Mouse (Mus musculus) midbrain, embryonic 16.5 days (tissue): ENCODE data around the gene Eya2. TPM values are rescaled to one million over a fixed set of nuclear protein-coding genes. Genes with fewer than 3 reads are reported as not detected.
"Not testable (repeated sequence)": the region's sequence is repeated elsewhere in the genome, so short reads cannot be mapped to it uniquely, and the experiment has no call there.

ENCODE experiments used
- ATAC-seq: fragments of 200-750 bp; cut with Nextera tagmentation; 2 replicates; pipeline ENCODE4 v1.8.0; 2017; ENCODE audit warnings: moderate TSS enrichment
- H3K27ac ChIP-seq: fragments of 300-500 bp; sonication (generic); 2 replicates; pipeline ENCODE4 v1.5.1; 2014; ENCODE audit warnings: mild to moderate bottlenecking, low read length, mixed read lengths
- H3K27me3 ChIP-seq: fragments of 300-500 bp; sonication (generic); 2 replicates; pipeline ENCODE4 v1.6.1; 2014; ENCODE audit warnings: low read depth, low read length, mixed read lengths; ENCODE audit not compliant: control insufficient read depth, insufficient read depth
- H3K36me3 ChIP-seq: fragments of 300-500 bp; sonication (generic); 2 replicates; pipeline ENCODE4 v1.6.1; 2014; ENCODE audit warnings: mild to moderate bottlenecking, low read length, moderate library complexity, mixed read lengths; ENCODE audit not compliant: control insufficient read depth, insufficient read depth
- H3K4me1 ChIP-seq: fragments of 300-500 bp; sonication (generic); 2 replicates; pipeline ENCODE4 v1.6.1; 2014; ENCODE audit warnings: mild to moderate bottlenecking, low read length, mixed read lengths; ENCODE audit not compliant: control insufficient read depth, insufficient read depth
- H3K4me2 ChIP-seq: fragments of 300-500 bp; sonication (generic); 2 replicates; pipeline ENCODE4 v1.6.1; 2014; ENCODE audit warnings: mild to moderate bottlenecking, low read length, mixed read lengths
- H3K4me3 ChIP-seq: fragments of 300-500 bp; sonication (generic); 2 replicates; pipeline ENCODE4 v1.5.1; 2014; ENCODE audit warnings: low read depth, mild to moderate bottlenecking, low read length, moderate library complexity, mixed read lengths
- H3K9ac ChIP-seq: fragments of 300-500 bp; sonication (generic); 2 replicates; pipeline ENCODE4 v1.6.1; 2014; ENCODE audit warnings: low read depth, low read length, mixed read lengths
- H3K9me3 ChIP-seq: fragments of 300-500 bp; sonication (generic); replicated peaks from 2 replicates; pipeline ENCODE4 v1.6.1; 2014; ENCODE audit warnings: mild to moderate bottlenecking, low read length, mixed read lengths; ENCODE audit not compliant: control insufficient read depth, poor library complexity, severe bottlenecking
- WGBS: fragments of 180-500 bp; shearing (Covaris S2); extraction: QIAGEN DNeasy Blood & Tissue Kit; methylation state at CpG from one replicate; pipeline ENCODE4 v1.1.7; 2014; 5-methylcytosine and 5-hydroxymethylcytosine counted together
- polyA plus RNA-seq: library from polyadenylated mRNA; unstranded; fragments of >200 nt; fragmentation: Nextera tagmentation; extraction: Ambion mirVana; gene quantifications from 2 replicates; pipeline ENCODE4 v1.2.1, GENCODE M21; 2015

Eya2 gene
- polyA plus RNA-seq = 3.4 and 3.6 TPM in 2 replicates

DNA sequence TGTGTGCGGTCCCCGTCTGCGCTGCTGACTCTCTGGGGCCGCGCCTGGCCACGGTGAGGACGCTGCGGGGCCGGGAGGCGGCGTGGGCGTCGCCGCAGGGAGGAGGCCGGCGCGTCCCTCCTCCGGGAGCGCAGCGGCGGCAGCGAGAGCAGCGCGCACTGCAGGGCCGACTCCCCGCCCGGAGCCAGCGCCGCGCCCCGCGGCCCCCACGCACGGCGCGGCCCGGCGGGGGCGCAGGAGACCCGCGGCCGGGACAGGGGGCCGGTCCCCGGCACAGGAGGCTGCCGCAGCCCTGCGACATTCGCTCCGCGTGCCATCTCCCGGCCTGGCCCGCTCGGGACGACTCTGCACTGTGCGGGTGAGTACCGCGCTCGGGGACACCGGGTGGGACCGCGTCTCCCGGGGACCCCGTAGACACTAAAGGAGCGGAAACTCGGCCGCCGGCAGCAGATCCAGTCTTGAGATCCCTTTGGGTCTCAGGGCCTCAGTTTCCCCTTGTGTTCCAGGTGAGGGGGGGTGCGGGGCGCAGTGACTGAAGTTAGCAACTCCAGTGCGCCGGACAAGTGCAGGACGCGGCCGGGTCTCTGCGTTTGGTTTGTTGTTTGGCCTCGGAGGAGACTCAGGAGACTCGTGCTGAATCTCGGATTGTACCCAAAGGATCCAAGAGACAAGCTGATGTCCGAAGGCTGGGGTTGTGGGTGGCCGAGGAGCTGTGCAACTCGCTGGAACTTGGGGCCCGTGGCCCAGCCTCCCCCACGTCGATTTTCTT, at the start of gene Eya2:
Gene Eya2 (plus strand): TSS at position 126 of the 769 bp plus-strand sequence.
- Histone ChIP-seq H3K4me1 (peaks cover 3% of the 10 kb centered on the region), H3K9ac (peak within 1 kb of the TSS; percentile 58), H3K27ac (no peak within 1 kb of the TSS), H3K36me3 (no peaks in the 10 kb centered on the region), H3K4me3 (peak within 1 kb of the TSS; percentile 51), H3K27me3 (peaks cover 19% of the 10 kb centered on the region), H3K4me2 (peak within 1 kb of the TSS; percentile 81), H3K9me3 (no peaks in the 10 kb centered on the region; the same call in 1 of the 2 replicates)
- WGBS = under 1% methylated on average over 44 of the region's 83 CpGs
- ATAC-seq = no peak

DNA sequence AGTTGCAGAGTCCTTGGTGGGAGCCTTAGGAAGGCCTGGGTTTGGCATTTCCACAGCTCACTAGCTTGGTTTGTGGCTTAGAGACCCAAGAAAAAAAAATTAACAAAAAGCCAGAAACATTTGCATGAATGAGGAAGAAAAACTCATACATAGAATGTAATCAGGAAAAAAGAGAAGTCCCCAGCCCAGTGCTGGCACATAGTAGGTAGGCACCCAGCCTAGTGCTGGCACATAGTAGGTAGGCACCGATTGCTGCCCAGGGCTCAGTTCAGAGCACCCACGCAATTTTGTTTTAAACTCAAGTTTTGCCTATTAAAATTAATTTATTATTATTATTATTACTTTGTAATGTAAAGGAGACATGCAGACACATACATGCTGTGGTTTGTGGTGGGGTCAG, 49.1 kb upstream of the Eya2 start:
- Histone ChIP-seq H3K4me3 (no peak overlapping the region), H3K27ac (no peak overlapping the region), H3K27me3 (no peaks in the 10 kb centered on the region), H3K4me2 (no peak overlapping the region), H3K36me3 (no peaks in the 10 kb centered on the region), H3K4me1 (peaks cover 5% of the 10 kb centered on the region; the same call in 1 of the 2 replicates), H3K9me3 (no peaks in the 10 kb centered on the region), H3K9ac (no peak overlapping the region)
- ATAC-seq = no peak
- 94% methylated on average over 2 of the region's 2 CpGs for WGBS

DNA sequence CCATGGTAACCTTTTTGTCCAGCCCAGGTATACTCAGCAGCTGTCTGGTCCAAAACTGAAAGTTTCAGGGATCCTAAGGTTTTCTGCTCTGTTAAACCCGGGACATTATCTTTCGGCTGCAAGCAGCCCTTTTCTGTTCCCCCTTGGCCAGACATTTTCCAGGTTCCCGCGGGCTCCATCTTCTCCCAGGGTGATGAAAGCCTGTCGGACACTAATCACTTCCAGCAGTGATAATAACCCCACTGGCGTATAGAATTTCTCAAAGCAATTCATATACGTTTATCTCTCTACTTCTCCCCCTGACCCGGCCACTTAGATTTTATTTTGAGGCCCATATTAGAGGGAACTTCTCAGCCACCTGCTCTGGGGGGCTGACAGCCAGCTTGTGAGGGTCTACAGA, 48.5 kb upstream of the Eya2 start:
- no peaks in the 10 kb centered on the region for H3K27me3 ChIP-seq
- H3K9ac ChIP-seq = no peak overlapping the region
- no peak overlapping the region for H3K4me2 ChIP-seq
- no peak for ATAC-seq
- H3K9me3 ChIP-seq = no peaks in the 10 kb centered on the region
- no peaks in the 10 kb centered on the region for H3K36me3 ChIP-seq
- H3K4me1 ChIP-seq = peaks cover 5% of the 10 kb centered on the region; the same call in 1 of the 2 replicates
- no peak overlapping the region for H3K27ac ChIP-seq
- no peak overlapping the region for H3K4me3 ChIP-seq
- 43% methylated on average over 8 of the region's 8 CpGs for WGBS

DNA sequence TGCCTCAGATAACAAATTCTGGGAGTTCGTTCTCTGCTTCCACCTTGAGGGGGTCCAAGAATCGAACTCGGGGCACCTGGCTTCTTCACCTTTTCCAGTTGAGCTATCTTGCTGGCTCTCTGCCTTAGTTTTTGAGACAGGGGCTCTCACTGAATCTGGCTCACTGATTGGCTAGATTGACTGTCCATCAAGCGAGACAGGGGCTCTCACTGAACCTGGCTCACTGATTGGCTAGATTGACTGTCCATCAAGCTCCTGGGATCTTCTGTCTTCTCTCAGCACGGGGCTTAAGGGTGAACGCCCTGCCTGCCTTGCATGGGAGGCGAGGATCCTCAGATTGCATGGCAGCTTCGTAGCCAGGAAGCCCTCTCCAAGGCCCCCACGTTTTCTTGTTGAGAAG, 47.4 kb upstream of the Eya2 start:
- no peak overlapping the region for H3K27ac ChIP-seq
- no peaks in the 10 kb centered on the region for H3K9me3 ChIP-seq
- peaks cover 5% of the 10 kb centered on the region; the same call in 1 of the 2 replicates for H3K4me1 ChIP-seq
- H3K36me3 ChIP-seq = no peaks in the 10 kb centered on the region
- no peak overlapping the region for H3K4me3 ChIP-seq
- ATAC-seq = no peak
- no peak overlapping the region for H3K4me2 ChIP-seq
- H3K27me3 ChIP-seq = no peaks in the 10 kb centered on the region
- no peak overlapping the region for H3K9ac ChIP-seq
- WGBS = 57% methylated on average over 9 of the region's 9 CpGs

DNA sequence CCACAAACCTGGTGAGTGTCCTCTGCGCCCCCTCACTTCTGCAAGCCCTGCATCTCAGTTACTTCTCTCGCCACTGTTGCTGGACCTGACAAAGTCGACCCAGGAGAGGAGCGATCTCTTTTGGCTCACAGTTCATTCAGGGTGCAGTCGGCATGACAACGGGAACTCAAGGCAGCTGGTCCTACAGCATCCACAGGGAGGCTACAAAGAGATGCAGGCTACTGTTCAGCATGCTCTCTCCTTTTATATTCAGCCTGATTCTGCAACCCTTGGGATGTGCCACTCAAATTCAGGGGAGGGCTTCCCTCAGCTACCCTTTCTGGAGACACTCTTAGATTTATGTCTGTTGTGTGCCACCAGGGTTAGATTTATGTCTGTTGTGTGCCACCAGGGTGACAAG, 46.2 kb upstream of the Eya2 start:
- no peaks in the 10 kb centered on the region for H3K4me1 ChIP-seq
- no peak overlapping the region for H3K4me3 ChIP-seq
- H3K27ac ChIP-seq = no peak overlapping the region
- no peaks in the 10 kb centered on the region for H3K36me3 ChIP-seq
- H3K4me2 ChIP-seq = no peak overlapping the region
- no peak for ATAC-seq
- whole genome bisulfite sequencing = 33% methylated on average over 6 of the region's 6 CpGs
- no peaks in the 10 kb centered on the region for H3K27me3 ChIP-seq
- no peak overlapping the region for H3K9ac ChIP-seq
- H3K9me3 ChIP-seq = no peaks in the 10 kb centered on the region

DNA sequence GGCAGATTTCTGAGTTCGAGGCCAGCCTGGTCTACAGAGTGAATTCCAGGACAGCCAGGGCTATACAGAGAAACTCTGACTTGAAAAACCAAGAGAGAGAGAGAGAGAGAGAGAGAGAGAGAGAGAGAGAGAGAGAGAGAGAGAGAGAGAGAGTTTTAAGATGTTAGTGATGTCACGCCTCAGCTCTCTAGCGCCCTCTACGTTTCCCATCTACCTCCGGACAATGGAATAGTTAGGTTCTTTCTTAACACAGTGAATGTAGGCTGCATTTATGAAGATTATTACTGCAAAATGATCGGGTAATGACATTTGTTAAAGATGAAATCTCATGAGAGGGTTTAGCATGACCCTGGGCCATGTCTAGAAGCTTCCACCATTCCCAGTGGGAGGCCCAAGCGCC, 44.4 kb upstream of the Eya2 start:
- H3K9ac ChIP-seq, H3K27ac ChIP-seq, H3K36me3 ChIP-seq, H3K9me3 ChIP-seq, H3K27me3 ChIP-seq, ATAC-seq, H3K4me2 ChIP-seq, H3K4me1 ChIP-seq, H3K4me3 ChIP-seq: not testable (repeated sequence)
- WGBS = 80% methylated on average over 7 of the region's 7 CpGs

DNA sequence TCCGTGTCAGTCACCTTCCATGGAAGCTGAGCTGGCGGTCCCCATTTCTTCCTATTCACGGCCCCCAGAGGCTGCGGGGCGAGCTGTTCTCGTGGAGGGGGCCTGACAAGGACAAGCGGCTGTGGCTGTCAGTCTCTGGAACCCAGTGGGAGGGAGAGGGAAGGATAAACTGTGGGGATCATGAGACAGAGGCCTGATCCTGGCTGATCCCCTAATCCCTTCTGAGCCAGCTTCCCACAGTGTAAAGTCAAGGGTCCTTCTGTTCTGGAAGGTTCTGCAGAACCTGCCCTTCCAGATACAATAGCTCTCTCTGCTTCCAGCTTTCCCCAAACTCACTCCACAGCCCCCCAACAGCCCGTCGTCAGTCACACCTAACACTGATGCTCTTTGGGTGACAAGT, 40.8 kb upstream of the Eya2 start:
- no peaks in the 10 kb centered on the region for H3K4me1 ChIP-seq
- no peak overlapping the region for H3K27ac ChIP-seq
- 39% methylated on average over 9 of the region's 9 CpGs for WGBS
- no peaks in the 10 kb centered on the region for H3K36me3 ChIP-seq
- ATAC-seq = no peak
- H3K4me3 ChIP-seq = no peak overlapping the region
- H3K9me3 ChIP-seq = no peaks in the 10 kb centered on the region
- H3K4me2 ChIP-seq = no peak overlapping the region
- H3K27me3 ChIP-seq = peaks cover 3% of the 10 kb centered on the region; the same call in 1 of the 2 replicates
- H3K9ac ChIP-seq = no peak overlapping the region

DNA sequence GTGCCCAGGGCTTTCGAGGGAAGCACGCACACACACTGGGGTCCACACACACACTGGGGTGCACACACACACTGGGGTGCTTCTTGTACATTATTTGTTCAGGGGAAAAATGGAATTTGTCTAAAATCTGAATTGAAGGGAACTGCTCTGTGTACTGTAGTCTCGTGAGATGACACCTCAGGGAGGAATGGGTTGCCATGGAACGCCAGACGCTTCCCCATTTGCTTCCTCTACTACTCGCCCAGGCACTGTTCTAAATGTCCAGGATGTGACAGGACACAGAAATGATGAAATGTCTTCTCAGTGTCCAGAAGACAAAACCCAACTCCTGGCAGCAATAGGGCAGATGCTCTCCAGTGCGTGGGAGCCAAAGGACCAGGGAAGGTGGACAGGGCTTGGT, 37.6 kb upstream of the Eya2 start:
- Histone ChIP-seq H3K9me3 (no peaks in the 10 kb centered on the region), H3K9ac (no peak overlapping the region), H3K4me2 (no peak overlapping the region), H3K27ac (no peak overlapping the region), H3K27me3 (peaks cover 3% of the 10 kb centered on the region; the same call in 1 of the 2 replicates), H3K4me3 (no peak overlapping the region), H3K4me1 (no peaks in the 10 kb centered on the region), H3K36me3 (no peaks in the 10 kb centered on the region)
- no peak for ATAC-seq
- 92% methylated on average over 7 of the region's 7 CpGs for WGBS

DNA sequence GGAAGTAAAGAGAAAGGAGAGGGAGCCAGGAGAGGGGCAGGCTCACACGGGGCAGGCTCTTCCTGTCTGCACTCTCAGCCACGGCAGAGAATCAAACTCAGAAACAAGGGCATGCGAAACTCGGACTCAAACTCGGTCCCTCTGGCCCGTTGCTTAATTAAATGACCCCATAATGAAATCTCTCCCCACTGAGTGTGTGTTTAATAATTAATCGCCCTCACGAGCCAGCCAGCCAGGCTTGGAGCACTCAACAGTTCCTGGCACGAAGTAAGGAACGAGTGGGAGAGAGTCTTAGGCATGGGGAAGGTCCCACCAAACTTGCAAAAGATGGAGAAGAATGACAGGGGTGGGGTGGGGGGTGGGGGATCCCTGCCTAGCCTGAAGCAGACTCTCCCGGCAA, 35.9 kb upstream of the Eya2 start:
- 58% methylated on average over 11 of the region's 11 CpGs for WGBS
- no peak for ATAC-seq
- Histone ChIP-seq H3K9ac (no peak overlapping the region), H3K4me3 (no peak overlapping the region), H3K27me3 (peaks cover 3% of the 10 kb centered on the region; the same call in 1 of the 2 replicates), H3K4me2 (no peak overlapping the region), H3K27ac (no peak overlapping the region), H3K9me3 (no peaks in the 10 kb centered on the region), H3K4me1 (peaks cover 9% of the 10 kb centered on the region; the same call in 1 of the 2 replicates), H3K36me3 (no peaks in the 10 kb centered on the region)
